Mouse (Mus musculus) CD8-positive naive resting alpha-beta T cell, adult 2 months (primary cell): ENCODE measurements around the gene Luc7l2.
"Not testable (repeated sequence)": the region's sequence is repeated elsewhere in the genome, so short reads cannot be mapped to it uniquely, and the experiment has no call there.

Experiments
- DNase-seq, 2 experiments: peaks; one replicate each; pipeline ENCODE4 v3.0.0; 2022; ENCODE audit warnings: low read depth in 2 of 2, low spot score in 2 of 2

The Luc7l2 gene

GRCm38 (mm10) chr6:38551062-38551988, at the start of gene Luc7l2:
Luc7l2 (plus strand) TSS chr6:38551334.
- DNase-seq, result peak; percentile 94 to 96

- no peak for DNase-seq
Measured at GRCm38 (mm10) chr6:38512096-38512495, 39.0 kb upstream of the Luc7l2 start.

GRCm38 (mm10) chr6:38512830-38513229, 38.3 kb upstream of the Luc7l2 start:
- DNase-seq, result no peak

GRCm38 (mm10) chr6:38515201-38515600, 35.9 kb upstream of the Luc7l2 start:
- DNase-seq, result no peak

- DNase-seq, result no peak
Measured at GRCm38 (mm10) chr6:38523851-38524250, 27.3 kb upstream of the Luc7l2 start.

- DNase-seq, result peak in 1 of 2 experiments; percentile 19
Measured at GRCm38 (mm10) chr6:38531211-38531820, 19.8 kb upstream of the Luc7l2 start.

- peak in 1 of 2 experiments; percentile 29 for DNase-seq
Measured at GRCm38 (mm10) chr6:38532500-38533420, 18.4 kb upstream of the Luc7l2 start.

- peak; percentile 94 to 98 for DNase-seq
Measured at GRCm38 (mm10) chr6:38533428-38534405, 17.4 kb upstream of the Luc7l2 start, which contains the start of gene Fmc1. Fmc1 (plus strand) TSS chr6:38533502.

- DNase-seq, result peak; percentile 99 to 100
Measured at GRCm38 (mm10) chr6:38534640-38535365, 16.3 kb upstream of the Luc7l2 start.

- DNase-seq, result no peak
Measured at GRCm38 (mm10) chr6:38535366-38535690, 15.8 kb upstream of the Luc7l2 start.

GRCm38 (mm10) chr6:38535788-38536187, 15.3 kb upstream of the Luc7l2 start:
- no peak for DNase-seq

- not testable (repeated sequence) for DNase-seq
Measured at GRCm38 (mm10) chr6:38544141-38544540, 7.0 kb upstream of the Luc7l2 start.

GRCm38 (mm10) chr6:38547005-38547404, 4.1 kb upstream of the Luc7l2 start:
- not testable (repeated sequence) for DNase-seq

- no peak for DNase-seq
Measured at GRCm38 (mm10) chr6:38547707-38548106, 3.4 kb upstream of the Luc7l2 start.

- not testable (repeated sequence) for DNase-seq
Measured at GRCm38 (mm10) chr6:38548595-38548994, 2.5 kb upstream of the Luc7l2 start.

GRCm38 (mm10) chr6:38549840-38550239, 1.3 kb upstream of the Luc7l2 start:
- DNase-seq, result not testable (repeated sequence)

GRCm38 (mm10) chr6:38550250-38551061, 678 bp upstream of the Luc7l2 start:
- DNase-seq, result no peak

GRCm38 (mm10) chr6:38551989-38552635, 978 bp downstream of the Luc7l2 start:
- DNase-seq, result peak; percentile 95 to 97
